Mouse (Mus musculus): Measurements from ENCODE around the gene Ppt2. TPM values are rescaled to one million over a fixed set of nuclear protein-coding genes. Genes with fewer than 3 reads are reported as not detected.
A peak's percentile ranks its signal among the peaks of the same experiment; 100 is the strongest.

The Ppt2 gene
- total RNA-seq, 2 experiments from 2014 or later, result 42.4 to 48.4 TPM

DNA sequence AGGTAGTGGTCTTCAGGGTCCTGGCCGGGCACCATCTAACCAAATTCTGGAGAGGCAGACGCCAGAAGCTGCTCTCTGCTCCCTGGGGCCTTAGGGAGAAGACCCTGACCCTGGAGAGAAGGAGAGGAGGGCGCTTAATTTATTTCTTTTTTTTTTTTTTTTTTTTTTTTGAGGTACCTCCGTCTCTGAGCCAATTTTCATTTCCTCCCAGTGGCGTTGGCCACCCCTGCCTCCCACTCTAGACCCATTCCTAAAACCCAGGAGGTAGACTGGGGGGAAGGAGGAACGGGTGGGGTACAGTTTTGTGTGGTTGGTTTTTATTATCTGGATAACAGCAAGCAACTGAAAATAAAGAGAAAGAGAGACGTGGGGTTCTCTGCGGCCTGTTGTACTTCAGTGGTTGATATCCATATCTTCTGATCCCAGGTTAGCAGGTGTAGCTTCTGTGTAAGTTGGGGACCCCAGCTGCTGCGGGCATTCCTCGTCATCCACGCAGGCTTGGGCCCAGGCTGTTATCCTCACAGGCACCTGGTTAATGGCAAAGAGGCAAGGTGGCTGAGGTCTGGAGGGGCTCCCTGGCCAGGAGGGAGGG lies 15.2 kb downstream of the Ppt2 start:
- DNase-seq (ENCODE audit: extremely low spot score in 1 of 2, low spot score in 1 of 2), result no peak

DNA sequence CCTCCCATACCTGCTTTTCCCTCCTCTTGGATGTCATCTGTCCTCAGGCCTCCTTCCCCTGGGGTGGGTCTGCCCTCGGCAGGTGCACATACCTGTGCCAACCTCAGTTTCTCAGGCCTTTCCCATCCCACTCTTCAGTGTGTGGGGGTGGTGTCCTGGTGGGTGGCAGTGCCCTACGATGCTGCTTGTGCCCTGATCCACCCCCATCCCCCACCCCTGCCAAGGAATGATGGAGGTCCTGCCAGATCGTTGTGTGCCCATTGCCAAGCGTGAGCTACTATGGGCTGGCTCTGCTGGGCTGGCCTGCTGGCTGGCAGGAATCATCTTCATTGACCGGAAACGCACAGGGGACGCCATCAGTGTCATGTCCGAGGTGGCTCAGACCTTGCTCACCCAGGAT lies 17.3 kb downstream of the Ppt2 start:
- no peak for DNase-seq (ENCODE audit: extremely low spot score in 1 of 2, low spot score in 1 of 2)

DNA sequence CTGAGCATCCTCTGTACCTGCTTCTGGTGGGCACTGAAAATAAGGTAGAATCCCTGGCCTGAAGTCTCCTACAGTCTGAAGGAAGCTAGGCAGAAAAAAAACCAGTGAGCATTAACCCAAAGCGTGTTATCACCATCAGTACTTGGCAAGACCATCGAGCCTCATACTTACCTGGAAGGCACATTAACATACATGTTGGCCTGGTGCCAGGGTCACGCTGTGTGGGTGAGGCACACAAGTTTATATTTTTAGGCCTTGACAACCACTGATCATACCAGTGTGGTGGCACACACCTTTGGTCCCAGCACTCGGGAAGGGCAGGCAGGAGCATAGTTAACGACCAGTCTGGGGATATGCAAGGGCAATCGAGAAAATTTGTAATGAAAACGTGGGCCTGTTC lies 20.3 kb downstream of the Ppt2 start:
- DNase-seq (ENCODE audit: extremely low spot score in 1 of 2, low spot score in 1 of 2), result no peak

DNA sequence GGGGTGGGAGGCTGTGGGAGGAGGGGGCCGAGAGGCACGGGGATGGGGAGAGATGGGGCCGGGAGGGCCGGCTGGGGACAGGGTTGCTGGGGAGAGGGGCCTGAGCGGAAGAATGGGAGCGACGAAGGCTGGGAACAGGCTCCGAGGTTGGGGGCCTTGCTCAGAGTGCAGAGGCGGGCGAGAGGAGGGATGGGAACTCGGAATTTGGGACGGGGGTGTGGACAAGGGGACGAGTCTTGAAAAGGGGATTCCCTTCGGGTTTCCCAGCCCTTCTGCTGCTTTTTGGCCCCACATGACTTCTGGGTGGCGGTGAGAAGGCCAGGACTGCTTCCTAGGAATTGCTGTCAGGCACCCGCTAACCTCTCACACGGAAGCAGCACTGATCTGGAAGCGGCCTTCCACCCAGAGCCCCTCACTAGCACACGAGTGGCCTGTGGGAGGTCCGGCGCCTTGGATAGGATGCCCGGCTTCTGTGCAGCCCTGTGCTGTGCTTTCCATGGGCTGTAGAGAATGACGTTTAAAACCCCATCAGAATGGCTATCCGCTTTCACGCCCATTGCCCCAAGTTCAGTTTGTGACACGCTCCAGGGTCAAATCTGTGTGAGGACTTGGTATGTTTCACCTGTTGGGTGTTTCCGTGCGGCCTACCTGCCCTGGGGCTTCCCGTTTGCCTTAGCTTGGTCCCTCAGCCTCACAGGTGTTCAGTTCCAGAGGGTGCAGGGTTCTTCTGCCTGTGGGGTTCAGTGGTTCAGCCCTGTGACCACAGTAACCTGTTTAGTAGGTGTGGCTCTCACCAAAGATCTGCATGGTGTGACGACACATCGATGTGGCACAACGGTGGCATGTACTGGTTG lies 21.9 kb downstream of the Ppt2 start:
- no peak for DNase-seq (ENCODE audit: extremely low spot score in 1 of 2, low spot score in 1 of 2)

GRCm38 (mm10) chr17:34605609-34606008 lies 22.7 kb downstream of the Ppt2 start:
- peak; percentile 93 to 97 for DNase-seq (ENCODE audit: extremely low spot score in 1 of 2, low spot score in 1 of 2)

DNA sequence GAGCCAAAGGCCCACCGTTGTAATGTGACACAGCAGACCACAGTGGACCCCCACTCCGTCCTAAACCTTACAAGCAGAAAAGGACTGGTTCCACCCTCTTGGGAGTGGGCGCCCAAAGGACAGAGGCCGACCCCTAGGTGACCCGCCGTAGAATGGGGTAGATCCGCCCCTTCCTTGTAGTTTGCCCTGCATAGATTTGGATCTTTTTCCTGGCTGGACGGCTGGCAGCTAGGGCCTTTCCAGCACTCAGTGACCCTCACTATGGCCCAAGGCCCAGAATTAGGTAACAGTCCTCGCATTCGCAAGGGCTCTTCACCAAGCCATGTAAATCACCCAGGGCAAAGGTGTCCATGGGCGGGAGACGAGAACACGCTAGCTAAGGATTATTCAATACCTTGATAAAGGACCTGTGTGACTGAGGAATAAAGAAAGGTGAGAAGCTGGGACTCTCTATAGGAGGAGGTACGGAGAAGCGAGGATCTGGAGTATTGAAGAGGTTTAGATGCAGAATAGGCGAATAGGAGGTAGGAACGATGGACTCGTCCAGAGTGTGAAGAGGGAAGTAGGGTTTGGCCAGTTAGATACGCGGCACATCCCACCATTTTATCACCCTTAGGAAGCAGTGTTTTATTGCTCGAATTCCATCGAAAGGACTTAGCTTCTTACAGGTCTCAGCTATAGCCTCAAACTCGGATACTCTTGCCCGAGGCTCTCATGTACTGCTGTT lies 23.6 kb downstream of the Ppt2 start:
- DNase-seq (ENCODE audit: extremely low spot score in 1 of 2, low spot score in 1 of 2), result no peak

DNA sequence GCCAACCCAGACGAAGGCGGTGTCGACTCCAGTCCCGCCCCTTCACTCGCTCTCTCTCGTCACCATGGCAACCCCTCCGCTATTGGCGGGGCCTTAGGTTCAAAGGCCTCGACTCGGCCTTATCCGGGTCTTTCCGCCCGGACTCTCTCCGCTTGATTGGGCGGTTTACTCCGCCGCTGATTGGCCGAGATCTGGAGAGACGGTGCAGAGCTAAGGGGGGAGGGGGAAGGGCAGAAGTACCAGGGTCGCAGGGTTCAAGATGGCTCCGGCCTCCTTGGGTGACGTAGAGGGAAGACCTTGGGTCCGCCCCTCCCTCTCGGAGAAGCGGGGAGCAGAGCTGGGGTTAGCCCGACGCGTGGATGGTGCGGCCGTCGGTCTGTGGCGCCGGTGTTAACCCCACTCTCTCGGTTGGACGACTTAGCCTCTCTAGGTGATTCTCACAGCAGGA lies 24.2 kb downstream of the Ppt2 start, which contains the start of gene Agpat1:
Gene Agpat1, plus strand, starts transcription at position 202 of the 448 bp plus-strand sequence.
- DNase-seq (ENCODE audit: extremely low spot score in 1 of 2, low spot score in 1 of 2), result peak; percentile 86 to 88

- DNase-seq (ENCODE audit: extremely low spot score in 1 of 2, low spot score in 1 of 2), result peak; percentile 86 to 99
These were observed 24.8 kb downstream of the Ppt2 start, which contains the start of gene Rnf5 for GRCm38 (mm10) chr17:34603375-34604060. Gene Rnf5, minus strand, starts transcription at chr17:34603690.

DNA sequence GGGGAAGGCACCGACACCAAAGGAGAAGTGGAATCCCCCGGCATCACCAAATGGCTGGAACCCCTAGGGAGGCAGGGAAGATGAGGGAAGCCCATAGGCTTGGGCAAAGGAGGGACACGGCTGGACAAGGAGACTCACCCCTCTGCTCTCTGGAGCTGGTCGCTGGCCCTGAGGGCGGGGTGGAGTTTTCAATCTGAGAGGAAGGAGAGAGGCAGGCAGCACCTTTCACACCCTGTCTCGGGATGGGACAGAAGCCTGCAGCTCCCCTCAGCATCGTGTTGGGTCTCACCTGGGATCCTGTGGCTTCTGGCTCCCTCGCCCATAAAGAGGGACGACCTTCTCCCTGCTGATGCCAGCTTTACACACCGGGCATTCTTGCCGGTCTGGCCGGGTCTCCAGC lies 26.5 kb downstream of the Ppt2 start:
- no peak for DNase-seq (ENCODE audit: extremely low spot score in 1 of 2, low spot score in 1 of 2)

DNA sequence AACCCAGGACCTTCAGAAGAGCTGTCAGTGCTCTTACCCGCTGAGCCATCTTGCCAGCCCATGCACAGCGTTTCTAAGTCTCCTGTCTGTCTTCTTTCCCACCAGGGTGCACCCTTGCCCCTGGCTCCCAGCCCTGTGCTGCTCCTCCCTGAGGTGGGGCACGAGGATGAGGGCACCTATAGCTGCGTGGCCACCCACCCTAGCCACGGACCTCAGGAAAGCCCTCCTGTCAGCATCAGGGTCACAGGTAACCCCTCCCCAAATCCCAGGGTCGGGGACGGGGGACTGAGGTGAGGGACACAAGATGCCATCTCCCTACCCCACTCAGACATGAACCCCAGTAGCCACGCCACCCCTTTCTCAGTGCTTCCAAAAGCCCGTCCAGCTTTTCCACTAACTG lies 28.4 kb downstream of the Ppt2 start:
- no peak for DNase-seq (ENCODE audit: extremely low spot score in 1 of 2, low spot score in 1 of 2)

DNA sequence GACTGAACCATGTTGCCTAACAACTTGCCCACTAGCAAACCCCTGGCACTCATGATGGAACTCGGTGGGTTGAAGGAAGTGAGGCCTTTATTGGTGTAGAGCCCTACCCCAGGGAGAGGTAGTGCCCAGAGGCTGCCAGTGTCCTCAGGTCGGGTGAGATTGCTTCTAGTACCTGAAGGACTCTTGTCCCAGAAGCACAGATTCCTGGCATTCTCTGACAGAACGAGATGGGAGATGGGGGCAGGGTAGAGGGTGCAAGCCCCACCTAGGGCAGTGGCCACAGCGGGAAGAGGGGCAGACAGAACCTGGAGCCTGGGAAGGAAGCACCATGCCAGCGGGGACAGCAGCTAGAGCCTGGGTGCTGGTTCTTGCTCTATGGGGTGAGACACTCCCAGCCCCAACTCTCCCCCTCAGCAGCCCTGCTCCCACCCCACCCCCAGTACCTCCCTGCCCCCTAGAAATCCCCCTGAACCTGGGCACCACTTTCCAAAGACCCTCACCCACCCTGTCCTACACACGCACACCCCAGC lies 30.7 kb downstream of the Ppt2 start, which contains the start of gene Ager:
Gene Ager, plus strand, starts transcription at position 297 of the 530 bp plus-strand sequence.
- no peak for DNase-seq (ENCODE audit: extremely low spot score in 1 of 2, low spot score in 1 of 2)

- no peak for DNase-seq (ENCODE audit: extremely low spot score in 1 of 2, low spot score in 1 of 2)
These were observed 32.2 kb downstream of the Ppt2 start for GRCm38 (mm10) chr17:34596098-34596497.

- no peak for DNase-seq (ENCODE audit: extremely low spot score in 1 of 2, low spot score in 1 of 2)
These were observed 34.4 kb downstream of the Ppt2 start for GRCm38 (mm10) chr17:34593752-34594525.

DNA sequence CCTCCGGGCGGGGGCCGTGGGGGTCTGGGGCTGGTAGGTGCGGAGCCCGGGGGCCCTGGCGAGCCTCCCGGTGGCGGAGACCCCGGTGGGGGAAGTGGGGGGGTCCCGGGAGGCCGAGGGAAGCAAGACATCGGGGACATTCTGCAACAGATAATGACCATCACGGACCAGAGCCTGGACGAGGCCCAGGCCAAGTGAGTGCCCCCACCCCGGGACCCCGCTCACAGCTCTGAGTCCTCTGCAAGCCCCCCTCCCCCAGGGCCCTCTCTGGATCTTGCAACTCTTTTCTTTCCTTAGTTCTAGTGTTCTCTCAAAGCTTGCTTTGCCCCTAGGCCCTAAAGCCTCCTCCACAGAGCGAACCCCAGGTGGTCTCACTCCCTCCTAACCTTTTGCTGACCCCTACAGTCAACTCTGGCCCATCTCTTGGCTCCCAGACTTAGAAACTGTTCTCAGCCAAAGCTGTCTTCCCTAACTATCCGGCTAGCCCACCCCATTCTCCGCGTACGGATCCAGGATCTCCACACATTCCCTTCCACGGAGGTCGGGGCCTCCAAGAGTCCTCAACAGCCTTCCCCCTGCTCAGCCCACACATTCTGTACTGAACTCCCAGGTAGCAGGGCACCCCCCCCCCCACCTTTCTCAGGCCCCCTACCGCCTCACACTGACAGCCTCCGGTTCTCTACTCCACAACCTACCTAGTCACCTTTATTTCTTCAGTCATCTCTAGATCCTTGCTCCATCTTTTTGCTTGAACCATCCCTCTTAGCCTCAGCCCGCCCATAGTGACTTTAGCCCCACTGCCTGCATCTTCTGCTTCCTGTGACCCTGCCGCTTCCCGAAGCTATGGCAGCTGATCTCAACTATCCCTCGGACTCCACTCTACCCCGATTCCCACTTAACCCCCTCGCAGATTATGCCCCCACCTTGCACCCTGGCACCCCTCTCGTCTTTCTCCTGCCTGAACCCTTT lies 35.4 kb downstream of the Ppt2 start:
- no peak for DNase-seq (ENCODE audit: extremely low spot score in 1 of 2, low spot score in 1 of 2)

DNA sequence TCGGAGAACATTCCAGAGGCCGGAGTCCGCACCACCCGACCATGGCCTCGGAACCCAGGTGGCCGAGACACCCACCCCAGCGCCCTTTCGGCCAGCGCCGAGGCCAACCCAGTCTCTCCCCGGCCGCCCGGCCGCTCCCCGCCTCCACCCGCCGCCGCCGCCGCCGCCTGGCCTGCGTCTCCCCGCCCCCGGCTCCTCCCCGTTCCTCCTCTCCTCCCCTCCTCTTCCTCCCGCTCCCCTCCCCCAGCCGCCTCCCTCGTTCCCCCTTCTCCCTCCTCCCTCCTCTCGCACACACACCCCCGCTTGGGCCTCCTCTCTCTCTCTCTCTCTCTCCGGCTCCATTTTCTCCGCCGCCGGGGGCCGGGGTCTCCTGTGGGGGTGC lies 36.3 kb downstream of the Ppt2 start:
- DNase-seq (ENCODE audit: extremely low spot score in 1 of 2, low spot score in 1 of 2), result peak; percentile 69 to 83

DNA sequence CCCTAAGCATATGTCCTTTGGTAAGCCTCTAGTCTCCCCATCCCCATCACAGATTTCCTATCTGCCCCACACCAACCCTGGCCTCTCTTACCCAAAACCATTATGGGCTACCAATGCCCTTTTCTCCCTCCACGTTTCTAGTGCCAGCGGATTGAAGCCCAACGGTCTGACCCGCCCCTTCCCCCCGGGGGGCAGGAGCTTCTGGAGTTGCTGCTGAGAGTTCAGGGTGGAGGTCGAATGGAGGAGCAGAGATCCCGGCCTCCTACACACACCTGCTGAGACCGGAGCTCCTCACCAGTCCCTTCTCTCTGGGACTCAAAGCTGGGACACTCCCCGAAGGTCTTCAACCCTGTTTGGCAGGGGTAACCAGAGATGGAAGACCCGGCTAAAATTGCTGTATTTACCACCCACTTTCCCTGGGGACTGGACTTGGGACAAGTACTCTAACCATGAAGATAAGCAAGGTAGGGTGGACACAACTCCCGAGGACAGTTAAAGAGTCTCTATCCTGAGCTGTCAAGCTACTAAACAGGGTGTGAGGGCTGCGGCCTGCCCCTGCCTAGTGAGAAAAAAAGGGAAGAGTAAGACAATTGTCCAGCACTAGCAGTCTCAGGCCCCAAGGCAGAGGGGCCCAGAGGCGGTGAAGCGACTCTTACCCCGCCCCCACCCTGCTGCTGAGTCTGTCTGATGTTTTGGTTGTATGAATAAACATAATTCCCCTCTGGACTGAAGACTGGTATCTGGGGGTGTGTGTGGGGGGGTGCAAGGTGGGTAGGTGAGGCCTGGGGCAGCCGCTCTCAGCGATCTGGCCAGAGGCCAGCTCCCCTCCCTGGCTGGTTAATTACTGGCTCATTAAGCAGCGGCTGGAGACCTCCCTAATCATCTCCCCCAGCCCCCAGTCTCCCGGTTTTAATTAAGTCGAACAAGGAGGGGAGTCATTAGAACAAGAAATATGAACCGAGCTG lies 37.0 kb downstream of the Ppt2 start, which contains the start of gene Pbx2:
Gene Pbx2, plus strand, starts transcription at position 238 of the 965 bp plus-strand sequence.
- DNase-seq (ENCODE audit: extremely low spot score in 1 of 2, low spot score in 1 of 2), result no peak

Data from layer of hippocampus, postnatal 25 days (tissue).